Mouse (Mus musculus): Measurements from ENCODE around the gene Pdzk1ip1. TPM values are rescaled to one million over a fixed set of nuclear protein-coding genes. Genes with fewer than 3 reads are reported as not detected.

Gene Pdzk1ip1
- 1.7 and 3.0 TPM in 2 replicates for polyA plus RNA-seq (2012; rRNA removed)

DNA sequence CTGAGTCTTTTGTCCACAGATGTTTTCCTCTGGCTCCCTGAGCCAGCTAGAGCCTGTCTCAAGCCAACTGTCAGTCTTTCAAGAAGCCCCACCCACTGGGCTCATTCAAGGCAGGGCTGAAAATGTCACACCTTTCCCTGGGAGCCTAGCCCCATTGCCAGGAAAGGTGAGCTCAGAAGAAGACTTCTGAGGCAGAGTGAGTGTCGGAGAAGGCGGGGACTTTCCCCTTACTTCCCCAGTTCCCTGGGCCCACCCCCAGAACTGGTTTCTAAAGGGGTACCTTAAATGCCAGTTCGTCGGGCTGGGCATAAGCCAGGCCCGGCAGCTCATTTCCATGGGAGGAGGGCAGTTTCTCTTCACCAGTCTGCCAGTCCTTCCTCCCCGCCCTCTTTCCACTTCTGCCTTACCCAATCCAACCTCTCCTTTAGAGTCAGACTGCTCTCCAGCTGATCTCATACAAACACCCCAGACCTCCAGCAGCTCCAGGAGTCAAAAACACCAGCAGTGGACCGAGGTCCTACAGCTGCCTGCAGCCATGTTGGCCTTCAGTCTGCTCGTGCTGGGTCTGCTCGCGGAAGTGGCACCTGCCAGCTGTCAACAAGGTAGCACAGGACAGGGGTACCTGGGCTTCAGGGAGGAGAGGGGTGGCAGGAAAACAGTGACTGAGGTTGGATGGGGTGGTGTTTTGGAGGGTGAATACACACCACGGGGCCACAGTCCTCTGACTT, at the start of gene Pdzk1ip1:
TSS of gene Pdzk1ip1 (plus strand) at position 98 of the 728 bp plus-strand sequence.

DNA sequence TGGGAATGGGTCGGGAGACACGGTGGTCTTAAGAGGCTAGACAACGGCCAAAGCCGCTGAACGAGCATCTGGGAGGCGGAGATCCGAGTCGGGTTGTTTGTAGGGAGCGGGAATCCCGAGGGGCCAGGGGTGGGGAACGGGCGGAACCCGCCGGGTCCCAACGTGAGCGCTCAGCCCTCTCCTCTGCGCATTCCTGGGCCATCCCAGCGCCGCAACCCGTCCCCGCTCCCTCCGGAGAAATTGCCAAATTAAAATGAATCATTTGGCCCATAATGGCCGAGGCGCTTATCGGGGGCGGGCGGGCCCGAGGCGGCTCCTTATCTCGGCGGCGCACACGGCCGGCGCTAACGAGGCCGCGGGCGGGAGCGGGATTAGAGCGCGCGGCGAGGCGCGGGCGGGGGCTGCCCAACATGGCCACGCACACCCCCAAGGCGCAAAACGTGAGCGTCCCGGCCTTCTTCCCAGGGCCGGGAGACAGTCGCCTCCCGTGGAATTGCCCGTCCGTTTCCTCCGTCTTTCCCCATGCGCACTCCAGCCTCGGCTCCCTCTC, 32.1 kb upstream of the Pdzk1ip1 start, which contains the start of gene Tal1:
TSS of gene Tal1 (plus strand) at position 56 of the 550 bp plus-strand sequence.

DNA sequence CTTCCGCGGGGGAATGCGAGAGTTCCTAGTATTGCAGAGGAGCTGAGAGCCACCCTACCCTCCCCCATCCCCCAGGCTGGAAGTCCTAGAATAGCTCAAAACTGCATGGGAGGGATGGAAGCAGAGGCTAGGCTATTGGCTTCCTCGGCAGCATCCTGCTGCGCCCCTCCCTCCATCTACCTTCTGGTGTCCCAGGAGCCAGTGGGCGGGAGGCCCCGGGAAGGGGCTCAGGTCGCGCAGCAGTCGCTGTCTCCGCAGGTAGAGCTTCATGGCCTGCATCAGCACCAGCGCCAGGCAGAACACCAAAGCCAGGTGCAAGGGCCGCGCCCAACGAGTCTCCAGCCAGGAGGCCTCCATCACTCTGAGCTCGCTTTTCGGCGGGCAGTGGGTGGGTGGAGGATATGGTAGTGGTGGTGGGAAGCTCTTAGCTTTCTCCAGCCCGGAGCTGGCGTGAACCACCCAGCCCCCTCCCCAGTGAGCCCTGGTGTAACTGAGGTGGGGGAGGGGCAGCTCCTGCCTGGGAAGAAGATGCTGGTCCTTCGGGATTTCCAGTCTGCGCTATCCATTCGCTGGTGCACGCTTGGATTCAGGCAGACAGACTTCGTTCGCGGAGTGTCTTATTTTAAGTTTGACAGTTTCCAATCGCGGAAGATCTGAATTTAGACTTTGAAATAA, 45.2 kb downstream of the Pdzk1ip1 start, which contains the start of gene Cyp4x1:
TSS of gene Cyp4x1 (minus strand) at position 661 of the 675 bp plus-strand sequence.

Other genes starting within 250 kb of the Pdzk1ip1 start
- 0.63 and 0.84 TPM in 2 replicates for gene Foxd2, start 179.8 kb upstream of the Pdzk1ip1 start, polyA plus RNA-seq (2012; rRNA removed)
- not detected in 2 replicates for gene Foxe3, start 162.7 kb upstream of the Pdzk1ip1 start, polyA plus RNA-seq (2012; rRNA removed)
- gene Cmpk1, start 101.5 kb upstream of the Pdzk1ip1 start, polyA plus RNA-seq (2012; rRNA removed): 81.3 and 91.8 TPM in 2 replicates
- 3.2 and 3.4 TPM in 2 replicates for gene Stil, start 88.5 kb upstream of the Pdzk1ip1 start, polyA plus RNA-seq (2012; rRNA removed)
- gene Tal1, start 32.3 kb upstream of the Pdzk1ip1 start, polyA plus RNA-seq (2012; rRNA removed): 10.0 and 11.9 TPM in 2 replicates
- gene Cyp4x1, start 45.6 kb downstream of the Pdzk1ip1 start, polyA plus RNA-seq (2012; rRNA removed): 11.0 and 11.8 TPM in 2 replicates
- not detected in 2 replicates for gene Cyp4a29, start 153.4 kb downstream of the Pdzk1ip1 start, polyA plus RNA-seq (2012; rRNA removed)
- gene Cyp4a12a, start 210.3 kb downstream of the Pdzk1ip1 start, polyA plus RNA-seq (2012; rRNA removed): not detected in 2 replicates